ENCODE assay signal across 14 mouse cellular contexts in genomic region chr19:58889306-58890038, GRCm38 (mm10). TPM values are rescaled to one million over a fixed set of nuclear protein-coding genes. Genes with fewer than 3 reads are reported as not detected.
DNase-seq lines count a peak whose midpoint lies in the region; ATAC-seq lines count a peak whose summit lies in the region.
"Had no signal": no experiment of that assay in that cellular context is flagged by ENCODE, and none has a peak within 500 bp of the region (broad histone marks: within the 10 kb centered on the region; RNA-seq: fewer than 3 reads in every experiment).

No protein-coding gene starts in this region.

- H3K27me3 ChIP-seq in neural tube, embryonic 11.5 days (ENCODE audit: control insufficient read depth, insufficient read depth, low read length): no peaks in the 10 kb centered on the region
- H3K27me3 ChIP-seq in hindbrain, embryonic 15.5 days: no peaks in the 10 kb centered on the region
- no peaks in the 10 kb centered on the region for H3K27me3 ChIP-seq in midbrain, embryonic 14.5 days (ENCODE audit: control insufficient read depth, insufficient read depth, low read length)
- H3K27me3 ChIP-seq in intestine, embryonic 16.5 days (replicated peaks; ENCODE audit: control insufficient read depth, insufficient read depth, low read length): no peaks in the 10 kb centered on the region
- H3K27me3 ChIP-seq: embryonic facial prominence, embryonic 13.5 days; limb, embryonic 15.5 days had no signal

- no peaks in the 10 kb centered on the region for H3K36me3 ChIP-seq in neural tube, embryonic 11.5 days (ENCODE audit: control insufficient read depth, insufficient read depth, low read length)
- no peaks in the 10 kb centered on the region for H3K36me3 ChIP-seq in hindbrain, embryonic 15.5 days
- H3K36me3 ChIP-seq in midbrain, embryonic 14.5 days (ENCODE audit: control insufficient read depth, insufficient read depth, low read length): no peaks in the 10 kb centered on the region
- H3K36me3 ChIP-seq in intestine, embryonic 16.5 days (ENCODE audit: control insufficient read depth, insufficient read depth, low read length): no peaks in the 10 kb centered on the region
- H3K36me3 ChIP-seq: embryonic facial prominence, embryonic 13.5 days; forebrain, embryonic 10.5 days; limb, embryonic 15.5 days had no signal

- no peak overlapping the region for H3K4me2 ChIP-seq in neural tube, embryonic 11.5 days (ENCODE audit: low read depth)
- H3K4me2 ChIP-seq in hindbrain, embryonic 15.5 days: no peak overlapping the region
- H3K4me2 ChIP-seq in midbrain, embryonic 14.5 days (ENCODE audit: low read length): no peak overlapping the region
- H3K4me2 ChIP-seq in intestine, embryonic 16.5 days (ENCODE audit: low read depth, low read length): no peak overlapping the region
- H3K4me2 ChIP-seq: embryonic facial prominence, embryonic 13.5 days; limb, embryonic 15.5 days had no signal

- DNase-seq in neural tube, embryonic 11.5 days (ENCODE audit: low spot score): peak; percentile 61
- DNase-seq in neural tube, embryonic 10.5 days (ENCODE audit: extremely low spot score, low spot score): no peak
- DNase-seq in midbrain, embryonic 14.5 days: peak; percentile 60
- DNase-seq in cerebellum, postnatal 36 days: no peak
- DNase-seq in urinary bladder, adult 18-20 months (ENCODE audit: low spot score in 2 of 2): no peak
- DNase-seq: kidney, adult 8-10 months; lung, adult 18-20 months; lung, postnatal 4 days had no signal

- H3K4me3 ChIP-seq in neural tube, embryonic 11.5 days (ENCODE audit: low read depth, low read length): no peak overlapping the region
- H3K4me3 ChIP-seq in hindbrain, embryonic 15.5 days: no peak overlapping the region
- H3K4me3 ChIP-seq in midbrain, embryonic 14.5 days (replicated peaks; ENCODE audit: low read depth, low read length): no peak overlapping the region
- no peak overlapping the region for H3K4me3 ChIP-seq in intestine, embryonic 16.5 days (ENCODE audit: low read length)
- H3K4me3 ChIP-seq: embryonic facial prominence, embryonic 13.5 days; forebrain, embryonic 10.5 days; left cerebral cortex, adult 2 months; limb, embryonic 15.5 days had no signal

- H3K9ac ChIP-seq in neural tube, embryonic 11.5 days (ENCODE audit: low read length): no peak overlapping the region; the same call in 1 of the 2 replicates
- H3K9ac ChIP-seq in hindbrain, embryonic 15.5 days: no peak overlapping the region
- no peak overlapping the region for H3K9ac ChIP-seq in midbrain, embryonic 14.5 days (replicated peaks; ENCODE audit: low read length)
- H3K9ac ChIP-seq in intestine, embryonic 16.5 days (ENCODE audit: low read depth, low read length): no peak overlapping the region
- H3K9ac ChIP-seq: embryonic facial prominence, embryonic 13.5 days; limb, embryonic 15.5 days had no signal

- no peaks in the 10 kb centered on the region for H3K9me3 ChIP-seq in neural tube, embryonic 11.5 days (ENCODE audit: control insufficient read depth, low read length)
- H3K9me3 ChIP-seq in hindbrain, embryonic 15.5 days: no peaks in the 10 kb centered on the region
- H3K9me3 ChIP-seq in midbrain, embryonic 14.5 days (ENCODE audit: control insufficient read depth, low read length): no peaks in the 10 kb centered on the region
- no peaks in the 10 kb centered on the region for H3K9me3 ChIP-seq in intestine, embryonic 16.5 days (ENCODE audit: control insufficient read depth, low read length)
- H3K9me3 ChIP-seq: embryonic facial prominence, embryonic 13.5 days; forebrain, embryonic 10.5 days; limb, embryonic 15.5 days had no signal

- 56% methylated on average over 8 of the region's 8 CpGs for WGBS in neural tube, embryonic 11.5 days
- WGBS in hindbrain, embryonic 15.5 days: 32% methylated on average over 8 of the region's 8 CpGs
- 45% methylated on average over 8 of the region's 8 CpGs for WGBS in midbrain, embryonic 14.5 days
- WGBS in intestine, embryonic 16.5 days: 62% methylated on average over 8 of the region's 8 CpGs

- peaks cover 7% of the 10 kb centered on the region; the same call in 1 of the 2 replicates for H3K4me1 ChIP-seq in neural tube, embryonic 11.5 days (ENCODE audit: control insufficient read depth, insufficient read depth, low read length)
- H3K4me1 ChIP-seq in hindbrain, embryonic 15.5 days (replicated peaks): peaks cover 8% of the 10 kb centered on the region
- H3K4me1 ChIP-seq in midbrain, embryonic 14.5 days (ENCODE audit: control insufficient read depth, insufficient read depth, low read length): 0 out of 2 replicates have a peak, but pooled peaks cover 4% of the 10 kb centered on the region
- no peaks in the 10 kb centered on the region for H3K4me1 ChIP-seq in intestine, embryonic 16.5 days (ENCODE audit: control insufficient read depth, insufficient read depth, low read length)
- H3K4me1 ChIP-seq: embryonic facial prominence, embryonic 13.5 days; limb, embryonic 15.5 days had no signal

- peak overlapping the region; percentile 73 for H3K27ac ChIP-seq in neural tube, embryonic 11.5 days (ENCODE audit: low read depth, low read length)
- peak overlapping the region; percentile 71 for H3K27ac ChIP-seq in hindbrain, embryonic 15.5 days (replicated peaks)
- H3K27ac ChIP-seq in midbrain, embryonic 14.5 days (replicated peaks; ENCODE audit: low read depth, low read length): peak overlapping the region; percentile 70
- no peak overlapping the region for H3K27ac ChIP-seq in intestine, embryonic 16.5 days (ENCODE audit: low read length)
- H3K27ac ChIP-seq: embryonic facial prominence, embryonic 13.5 days; forebrain, embryonic 10.5 days; left cerebral cortex, adult 2 months; limb, embryonic 15.5 days had no signal

- peak; percentile 53; the same call in 1 of the 2 replicates for ATAC-seq in neural tube, embryonic 11.5 days (ENCODE audit: insufficient read depth, low FRiP score, low TSS enrichment)
- ATAC-seq in hindbrain, embryonic 15.5 days (ENCODE audit: low FRiP score, low read depth): peak; percentile 72; the same call in 1 of the 2 replicates
- peak; percentile 2; the same call in 1 of the 2 replicates for ATAC-seq in midbrain, embryonic 14.5 days (ENCODE audit: low FRiP score, low TSS enrichment)
- no peak for ATAC-seq in intestine, embryonic 16.5 days

RNA-seq across cellular contexts. Expression of gene Eno4, which starts 53.8 kb away (rescaled TPM):
- polyA plus RNA-seq in neural tube, embryonic 11.5 days (2014; fragmentation: Nextera tagmentation; extraction: Ambion mirVana): 0.42 and 0.68 TPM in 2 replicates
- 1.4 and 1.9 TPM in 2 replicates for polyA plus RNA-seq in hindbrain, embryonic 15.5 days (2015; fragmentation: Nextera tagmentation; extraction: Ambion mirVana)
- 0.49 and 0.66 TPM in 2 replicates for polyA plus RNA-seq in midbrain, embryonic 14.5 days (2014; fragmentation: Nextera tagmentation; extraction: Ambion mirVana)
- polyA plus RNA-seq in intestine, embryonic 16.5 days (2015; fragmentation: Nextera tagmentation; extraction: Ambion mirVana): 0.28 and 0.34 TPM in 2 replicates

RNA-seq across cellular contexts. Expression of gene Hspa12a, which starts 54.0 kb away (rescaled TPM):
- polyA plus RNA-seq in neural tube, embryonic 11.5 days (2014; fragmentation: Nextera tagmentation; extraction: Ambion mirVana): 27.8 and 28.3 TPM in 2 replicates
- 65.3 and 67.7 TPM in 2 replicates for polyA plus RNA-seq in hindbrain, embryonic 15.5 days (2015; fragmentation: Nextera tagmentation; extraction: Ambion mirVana)
- polyA plus RNA-seq in midbrain, embryonic 14.5 days (2014; fragmentation: Nextera tagmentation; extraction: Ambion mirVana): 31.9 and 35.2 TPM in 2 replicates
- polyA plus RNA-seq in intestine, embryonic 16.5 days (2015; fragmentation: Nextera tagmentation; extraction: Ambion mirVana): 4.2 and 4.7 TPM in 2 replicates

Comparison
In these comparisons a context has a peak if more than half of its experiments do, and no peak if none do; other contexts are left out.
1. DNase-seq: peak in neural tube, embryonic 11.5 days (single experiment) and midbrain, embryonic 14.5 days (single experiment); none in neural tube, embryonic 10.5 days (single experiment), cerebellum, postnatal 36 days (0 of 2) and urinary bladder, adult 18-20 months (0 of 2).